Mouse (Mus musculus): Measurements from ENCODE around the gene Fam149a. TPM values are rescaled to one million over a fixed set of nuclear protein-coding genes. Genes with fewer than 3 reads are reported as not detected.

Gene Fam149a
- total and polyA plus RNA-seq, 2 experiments from 2014 or later, result 2.6 to 7.3 TPM

DNA sequence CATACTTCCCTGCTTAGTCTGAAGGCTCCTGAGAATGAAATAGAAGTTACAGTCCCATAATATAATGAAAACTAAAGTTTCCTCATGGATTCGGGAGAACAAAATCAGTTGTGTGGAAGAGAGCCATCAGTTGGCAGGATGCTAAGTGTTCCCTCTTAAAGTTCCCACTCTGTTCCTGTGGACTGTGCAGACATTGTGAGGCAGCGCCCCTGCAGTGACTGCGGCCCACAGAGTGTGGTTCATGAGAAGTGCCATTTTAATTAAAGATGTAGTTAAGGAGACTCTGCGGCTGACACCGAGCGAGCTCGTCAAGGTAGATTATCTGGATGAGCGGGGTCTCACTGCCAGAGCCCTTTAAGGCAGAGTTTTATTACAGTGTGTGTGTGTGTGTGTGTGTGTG, 79.7 kb downstream of the Fam149a start:
- no peak overlapping the region for H3K4me2 ChIP-seq (ENCODE audit: low read depth, low read length)
- no peaks in the 10 kb centered on the region for H3K4me1 ChIP-seq (ENCODE audit: control insufficient read depth, insufficient read depth)
- H3K9ac ChIP-seq (replicated peaks; ENCODE audit: low read depth, low read length), result no peak overlapping the region
- TF ChIP-seq CTCF (IDR thresholded peaks at IDR 0.05; ENCODE audit: low read depth) (no peak), EP300 (IDR thresholded peaks at IDR 0.05; ENCODE audit: low read depth) (no peak)
- H3K27me3 ChIP-seq (ENCODE audit: control insufficient read depth, insufficient read depth, low read length), result no peaks in the 10 kb centered on the region
- no peaks in the 10 kb centered on the region for H3K36me3 ChIP-seq (replicated peaks; ENCODE audit: control insufficient read depth, insufficient read depth, low read length)
- no peak overlapping the region for H3K4me3 ChIP-seq (ENCODE audit: low read depth, low read length)
- no peak for ATAC-seq (ENCODE audit: insufficient read depth, low read depth)
- DNase-seq (ENCODE audit: low spot score), result no peak
- no peaks in the 10 kb centered on the region for H3K9me3 ChIP-seq (replicated peaks; ENCODE audit: control insufficient read depth, low read length)
- WGBS, result 77% methylated on average over 8 of the region's 8 CpGs
- H3K27ac ChIP-seq (ENCODE audit: low read depth), result no peak overlapping the region

DNA sequence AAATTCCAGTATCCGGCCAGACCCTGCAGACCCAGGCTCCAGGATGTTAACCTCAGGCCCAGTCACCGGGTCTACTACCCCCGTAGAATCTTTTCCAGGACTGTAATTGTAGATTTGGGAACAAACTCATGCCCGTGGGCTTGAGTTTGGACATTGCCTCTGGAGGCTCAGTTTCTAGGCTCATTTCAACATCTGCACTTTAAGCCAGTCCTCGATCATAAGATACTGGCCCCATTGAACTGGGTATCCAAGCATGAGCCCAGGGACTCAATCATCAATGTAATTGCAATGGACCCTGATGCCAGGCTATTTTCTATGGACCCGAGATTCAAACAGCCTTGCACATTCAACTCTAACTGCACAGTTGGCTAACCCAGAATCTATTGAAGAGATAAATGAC, 86.8 kb downstream of the Fam149a start:
- H3K27ac ChIP-seq (ENCODE audit: low read depth), result no peak overlapping the region
- H3K9ac ChIP-seq (replicated peaks; ENCODE audit: low read depth, low read length), result no peak overlapping the region
- no peak overlapping the region for H3K4me3 ChIP-seq (ENCODE audit: low read depth, low read length)
- H3K27me3 ChIP-seq (ENCODE audit: control insufficient read depth, insufficient read depth, low read length), result no peaks in the 10 kb centered on the region
- no peaks in the 10 kb centered on the region for H3K36me3 ChIP-seq (replicated peaks; ENCODE audit: control insufficient read depth, insufficient read depth, low read length)
- no peaks in the 10 kb centered on the region for H3K9me3 ChIP-seq (replicated peaks; ENCODE audit: control insufficient read depth, low read length)
- H3K4me1 ChIP-seq (ENCODE audit: control insufficient read depth, insufficient read depth), result no peaks in the 10 kb centered on the region
- ATAC-seq (ENCODE audit: insufficient read depth, low read depth) (no peak), DNase-seq (ENCODE audit: low spot score) (no peak)
- no peak for TF ChIP-seq CTCF (IDR thresholded peaks at IDR 0.05; ENCODE audit: low read depth)
- no peak for TF ChIP-seq EP300 (IDR thresholded peaks at IDR 0.05; ENCODE audit: low read depth)
- 81% methylated on average over 6 of the region's 6 CpGs for WGBS
- no peak overlapping the region for H3K4me2 ChIP-seq (ENCODE audit: low read depth, low read length)

DNA sequence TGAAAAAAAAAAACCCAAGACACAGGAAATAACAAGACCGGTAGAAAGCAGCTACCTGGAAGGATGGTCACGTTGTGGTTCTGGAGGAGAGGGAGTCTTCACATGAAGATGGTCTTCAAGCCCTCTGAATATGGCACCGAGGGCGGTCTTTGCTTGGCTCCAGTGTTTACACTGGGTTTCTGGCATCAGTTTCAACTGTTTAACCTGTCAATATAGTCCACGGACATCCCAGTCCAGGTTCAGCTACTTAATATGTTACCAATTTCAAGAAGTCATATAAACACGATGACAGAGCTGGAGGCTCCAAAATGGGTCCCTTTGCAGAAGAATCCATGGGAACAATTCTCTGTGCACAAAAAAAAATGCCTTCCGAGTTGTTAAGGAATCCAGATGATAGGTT, 87.4 kb downstream of the Fam149a start, which contains the start of gene Klkb1:
Klkb1 (minus strand) TSS at position 173 of the 400 bp plus-strand sequence.
- H3K9ac ChIP-seq (replicated peaks; ENCODE audit: low read depth, low read length), result no peak within 1 kb of the TSS
- ATAC-seq (ENCODE audit: insufficient read depth, low read depth), result no peak
- no peaks in the 10 kb centered on the region for H3K36me3 ChIP-seq (replicated peaks; ENCODE audit: control insufficient read depth, insufficient read depth, low read length)
- no peak within 1 kb of the TSS for H3K4me3 ChIP-seq (ENCODE audit: low read depth, low read length)
- H3K27me3 ChIP-seq (ENCODE audit: control insufficient read depth, insufficient read depth, low read length), result no peaks in the 10 kb centered on the region
- no peaks in the 10 kb centered on the region for H3K4me1 ChIP-seq (ENCODE audit: control insufficient read depth, insufficient read depth)
- no peak within 1 kb of the TSS for H3K4me2 ChIP-seq (ENCODE audit: low read depth, low read length)
- DNase-seq (ENCODE audit: low spot score), result no peak
- H3K27ac ChIP-seq (ENCODE audit: low read depth), result no peak within 1 kb of the TSS
- WGBS, result 76% methylated on average over 7 of the region's 7 CpGs
- TF ChIP-seq CTCF (IDR thresholded peaks at IDR 0.05; ENCODE audit: low read depth) (no peak), EP300 (IDR thresholded peaks at IDR 0.05; ENCODE audit: low read depth) (no peak)
- no peaks in the 10 kb centered on the region for H3K9me3 ChIP-seq (replicated peaks; ENCODE audit: control insufficient read depth, low read length)

- H3K9ac ChIP-seq (replicated peaks; ENCODE audit: low read depth, low read length), result no peak overlapping the region
- WGBS, result 91% methylated on average over 2 of the region's 2 CpGs
- H3K4me1 ChIP-seq (ENCODE audit: control insufficient read depth, insufficient read depth), result no peaks in the 10 kb centered on the region
- no peak overlapping the region for H3K4me2 ChIP-seq (ENCODE audit: low read depth, low read length)
- H3K9me3 ChIP-seq (replicated peaks; ENCODE audit: control insufficient read depth, low read length), result no peaks in the 10 kb centered on the region
- no peak overlapping the region for H3K4me3 ChIP-seq (ENCODE audit: low read depth, low read length)
- H3K27ac ChIP-seq (ENCODE audit: low read depth), result no peak overlapping the region
- TF ChIP-seq CTCF (IDR thresholded peaks at IDR 0.05; ENCODE audit: low read depth) (no peak), EP300 (IDR thresholded peaks at IDR 0.05; ENCODE audit: low read depth) (no peak)
- ATAC-seq (ENCODE audit: insufficient read depth, low read depth) (no peak), DNase-seq (ENCODE audit: low spot score) (no peak)
- H3K36me3 ChIP-seq (replicated peaks; ENCODE audit: control insufficient read depth, insufficient read depth, low read length), result no peaks in the 10 kb centered on the region
- no peaks in the 10 kb centered on the region for H3K27me3 ChIP-seq (ENCODE audit: control insufficient read depth, insufficient read depth, low read length)
Measured at GRCm38 (mm10) chr8:45291790-45292189, 90.3 kb downstream of the Fam149a start.

Other genes starting within 250 kb of the Fam149a start
- gene F11, start 120.3 kb downstream of the Fam149a start, total RNA-seq (2014; rRNA removed; ENCODE audit: low replicate concordance), result not detected in 2 replicates
- not detected in 2 replicates for gene F11, start 120.3 kb downstream of the Fam149a start, polyA plus RNA-seq (2015; fragmentation: Nextera tagmentation; extraction: Ambion mirVana)
- not detected in 2 replicates for gene Klkb1, start 87.4 kb downstream of the Fam149a start, total RNA-seq (2014; rRNA removed; ENCODE audit: low replicate concordance)
- not detected in 2 replicates for gene Klkb1, start 87.4 kb downstream of the Fam149a start, polyA plus RNA-seq (2015; fragmentation: Nextera tagmentation; extraction: Ambion mirVana)
- gene Gm45753, start 73.8 kb downstream of the Fam149a start, total RNA-seq (2014; rRNA removed; ENCODE audit: low replicate concordance), result not detected in 2 replicates
- gene Gm45753, start 73.8 kb downstream of the Fam149a start, polyA plus RNA-seq (2015; fragmentation: Nextera tagmentation; extraction: Ambion mirVana), result not detected in 2 replicates
- gene Cyp4v3, start 49.1 kb downstream of the Fam149a start, total RNA-seq (2014; rRNA removed; ENCODE audit: low replicate concordance), result 0.15 and 1.3 TPM in 2 replicates
- gene Cyp4v3, start 49.1 kb downstream of the Fam149a start, polyA plus RNA-seq (2015; fragmentation: Nextera tagmentation; extraction: Ambion mirVana), result 0.65 and 0.83 TPM in 2 replicates
- 2.9 and 6.6 TPM in 2 replicates for gene Tlr3, start 28.8 kb upstream of the Fam149a start, total RNA-seq (2014; rRNA removed; ENCODE audit: low replicate concordance)
- gene Tlr3, start 28.8 kb upstream of the Fam149a start, polyA plus RNA-seq (2015; fragmentation: Nextera tagmentation; extraction: Ambion mirVana), result 2.3 and 2.9 TPM in 2 replicates
- 385 and 419 TPM in 2 replicates for gene Sorbs2, start 125.5 kb upstream of the Fam149a start, total RNA-seq (2014; rRNA removed; ENCODE audit: low replicate concordance)
- gene Sorbs2, start 125.5 kb upstream of the Fam149a start, polyA plus RNA-seq (2015; fragmentation: Nextera tagmentation; extraction: Ambion mirVana), result 205 and 228 TPM in 2 replicates